Mouse (Mus musculus): ENCODE measurements around the gene Rps6kb2.
A peak's percentile ranks its signal among the peaks of the same experiment; 100 is the strongest.

Gene Rps6kb2

DNA sequence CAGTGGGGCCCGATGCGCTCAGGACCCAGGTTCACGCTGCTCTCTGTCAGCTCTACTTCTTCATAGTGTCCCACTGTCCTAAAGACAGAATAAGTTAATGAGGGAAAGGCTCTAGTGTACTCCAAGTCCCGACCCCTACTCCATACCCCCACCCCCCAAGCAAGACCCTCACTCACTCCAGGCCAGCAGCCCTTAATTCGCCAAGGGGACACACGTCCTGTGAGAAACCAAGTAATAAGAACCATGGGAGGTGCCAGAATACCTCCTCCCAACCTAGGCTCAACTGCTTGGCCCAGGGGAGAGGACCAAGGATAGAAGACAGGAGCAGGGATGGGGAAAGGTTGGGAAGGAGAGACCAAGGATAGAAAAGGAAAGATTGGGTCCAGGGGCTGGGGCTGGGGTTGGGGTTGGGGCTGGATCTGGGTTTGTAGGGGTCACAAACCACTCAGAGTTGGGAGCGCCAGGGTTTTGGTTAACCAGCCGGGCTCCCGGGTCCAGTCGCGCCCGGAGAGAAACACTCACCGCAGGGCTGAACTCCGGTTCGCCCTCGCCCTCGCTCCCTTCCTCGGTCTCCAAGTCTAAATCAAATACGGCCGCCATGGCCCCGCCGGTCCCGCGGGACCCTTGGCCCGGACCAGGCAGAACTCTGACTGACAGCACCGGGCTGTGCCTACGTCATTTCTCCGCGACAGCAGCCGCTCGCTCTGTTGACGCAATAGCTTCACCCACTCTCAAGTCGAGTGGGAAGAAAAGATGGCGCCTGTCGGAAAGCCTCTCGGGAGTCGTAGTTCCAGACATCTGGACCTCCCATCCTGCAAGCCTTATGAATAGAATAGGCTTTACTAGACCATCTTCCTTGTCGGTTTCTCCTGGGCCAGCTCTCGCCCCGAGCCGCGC is at the start of gene Rps6kb2:
Gene Rps6kb2 (minus strand): TSS at position 709 of the 897 bp plus-strand sequence.
- peak; percentile 99 for DNase-seq (ENCODE audit: low read depth, low spot score)

GRCm38 (mm10) chr19:4211891-4212588 is 48.9 kb upstream of the Rps6kb2 start:
- DNase-seq (ENCODE audit: low read depth, low spot score): peak; percentile 72

DNA sequence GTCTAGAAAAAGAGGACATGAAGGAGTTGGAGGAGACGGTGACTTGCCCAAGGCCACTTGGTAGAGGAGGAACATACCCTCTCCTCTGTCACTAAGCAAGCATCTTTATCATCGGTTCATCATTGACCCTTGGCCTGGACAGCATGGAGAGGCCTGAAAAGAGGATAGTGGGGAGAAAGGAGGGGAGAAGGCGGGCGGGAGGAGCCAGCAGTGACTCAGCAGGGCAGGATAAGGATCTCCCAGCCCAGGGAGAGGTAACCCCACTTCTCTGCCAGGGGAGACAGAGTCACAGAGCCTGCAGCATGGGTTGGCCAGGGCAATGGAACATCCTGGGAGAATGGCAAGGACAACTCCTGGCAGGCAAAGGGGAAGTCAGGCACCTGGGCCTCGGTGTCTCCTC is 45.4 kb upstream of the Rps6kb2 start:
- no peak for DNase-seq (ENCODE audit: low read depth, low spot score)

GRCm38 (mm10) chr19:4206971-4207370 is 43.8 kb upstream of the Rps6kb2 start:
- peak; percentile 92 for DNase-seq (ENCODE audit: low read depth, low spot score)

GRCm38 (mm10) chr19:4204889-4205288 is 41.7 kb upstream of the Rps6kb2 start:
- DNase-seq (ENCODE audit: low read depth, low spot score): no peak

DNA sequence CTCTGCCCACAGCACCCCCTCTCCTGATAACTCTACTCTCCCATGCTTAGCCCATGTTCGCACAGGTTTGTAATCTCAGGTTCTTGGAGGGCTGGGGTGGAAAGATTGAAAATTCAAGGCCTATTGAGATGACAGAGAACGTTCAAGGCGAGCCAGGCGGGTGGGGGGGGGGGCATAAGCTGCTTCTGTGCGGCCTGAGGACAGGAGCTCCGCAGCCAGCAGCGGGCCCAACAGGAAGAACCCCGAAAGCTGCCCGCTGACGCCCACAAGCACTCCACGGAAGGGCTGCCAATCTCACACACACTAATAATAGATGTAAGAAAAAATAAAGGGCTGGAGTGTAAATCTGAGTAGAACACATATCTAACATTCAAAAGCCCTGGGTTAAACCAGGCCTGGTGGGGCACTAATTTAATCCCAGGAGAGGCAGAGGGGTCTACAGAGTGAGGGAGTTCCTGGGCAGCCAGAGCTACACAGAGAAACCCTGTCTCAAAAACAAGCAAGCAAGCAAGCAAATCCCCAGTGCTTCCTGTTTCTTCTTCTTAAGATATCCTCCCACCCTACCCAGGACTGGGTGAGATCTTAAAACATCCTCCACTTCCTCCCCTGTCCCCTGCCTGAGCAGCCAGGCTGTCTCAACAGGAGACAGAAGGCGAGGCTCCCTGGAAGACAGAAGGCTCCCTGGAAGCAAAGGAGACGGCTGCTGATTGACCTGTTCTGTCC is 40.6 kb upstream of the Rps6kb2 start:
- no peak for DNase-seq (ENCODE audit: low read depth, low spot score)

DNA sequence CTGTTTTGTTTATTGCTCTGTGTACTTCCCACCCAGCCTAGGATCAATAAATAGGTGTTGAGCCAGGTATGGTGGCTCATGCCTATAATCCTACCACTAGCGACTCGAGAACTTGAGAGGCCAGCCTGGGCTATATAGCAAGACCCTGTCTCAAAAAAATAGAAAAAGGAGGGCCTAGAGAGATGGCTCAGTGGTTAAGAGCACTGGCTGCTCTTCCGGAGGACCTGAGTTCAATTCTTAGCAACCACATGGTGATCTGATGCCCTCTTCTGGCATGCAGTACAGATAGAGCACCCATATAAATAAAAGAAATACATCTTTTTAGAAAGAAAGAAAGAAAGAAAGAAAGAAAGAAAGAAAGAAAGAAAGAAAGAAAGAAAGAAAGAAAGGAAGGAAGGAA is 40.0 kb upstream of the Rps6kb2 start:
- peak; percentile 39 for DNase-seq (ENCODE audit: low read depth, low spot score)

DNA sequence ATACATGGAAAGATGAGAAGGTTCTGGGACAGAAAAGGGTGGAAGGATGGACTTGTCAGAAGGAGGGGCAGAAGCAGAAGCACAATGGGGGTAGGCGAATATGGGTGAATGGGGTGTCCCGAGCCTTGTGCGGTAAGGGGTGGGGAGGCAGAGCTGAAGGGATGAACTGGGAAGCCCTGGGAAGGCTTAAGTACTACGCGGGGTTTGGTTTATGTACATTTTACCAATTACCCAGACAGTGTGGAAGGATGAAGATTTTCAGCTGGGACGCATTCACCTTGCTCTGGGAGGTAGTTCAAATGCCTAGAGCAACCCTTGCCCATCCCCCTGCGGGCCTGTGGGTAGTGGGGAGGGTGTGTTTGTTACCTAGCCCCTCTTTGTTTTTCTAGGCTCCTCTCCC is 39.0 kb upstream of the Rps6kb2 start:
- no peak for DNase-seq (ENCODE audit: low read depth, low spot score)

DNA sequence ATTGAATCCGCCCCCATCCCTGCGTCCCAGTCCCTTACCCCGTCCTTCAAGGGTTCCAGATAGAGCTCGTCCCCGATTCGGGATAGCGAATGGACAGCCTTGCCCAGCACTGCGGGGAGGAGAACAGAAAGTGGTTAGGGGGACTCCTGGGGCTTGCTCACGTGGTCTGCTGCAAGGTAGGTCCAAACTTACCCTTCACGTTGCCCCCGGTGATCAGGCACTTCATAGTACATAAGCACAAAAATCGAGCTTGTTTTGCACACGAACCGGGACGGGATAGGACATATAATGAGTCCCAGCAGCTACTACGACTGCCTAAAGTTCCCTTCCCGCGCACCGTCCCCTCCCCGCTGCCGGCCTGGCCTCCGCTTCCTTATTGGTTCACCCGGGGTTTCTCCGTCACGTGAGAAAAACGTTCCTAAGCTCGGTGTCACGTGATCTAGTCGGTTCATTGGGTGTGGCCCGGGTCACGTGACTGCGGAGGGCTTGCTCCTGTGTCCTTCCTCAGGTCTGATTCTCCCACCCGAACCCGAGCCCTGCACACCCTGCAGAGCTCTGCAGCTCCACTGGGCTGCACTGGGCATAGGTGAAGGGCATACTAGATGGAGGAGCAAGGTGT is 38.2 kb upstream of the Rps6kb2 start, which contains the start of gene Rad9a:
Gene Rad9a (minus strand): TSS at position 372 of the 619 bp plus-strand sequence.
- peak; percentile 100 for DNase-seq (ENCODE audit: low read depth, low spot score)

- no peak for DNase-seq (ENCODE audit: low read depth, low spot score)
Measured at GRCm38 (mm10) chr19:4197180-4197579, 34.0 kb upstream of the Rps6kb2 start.

DNA sequence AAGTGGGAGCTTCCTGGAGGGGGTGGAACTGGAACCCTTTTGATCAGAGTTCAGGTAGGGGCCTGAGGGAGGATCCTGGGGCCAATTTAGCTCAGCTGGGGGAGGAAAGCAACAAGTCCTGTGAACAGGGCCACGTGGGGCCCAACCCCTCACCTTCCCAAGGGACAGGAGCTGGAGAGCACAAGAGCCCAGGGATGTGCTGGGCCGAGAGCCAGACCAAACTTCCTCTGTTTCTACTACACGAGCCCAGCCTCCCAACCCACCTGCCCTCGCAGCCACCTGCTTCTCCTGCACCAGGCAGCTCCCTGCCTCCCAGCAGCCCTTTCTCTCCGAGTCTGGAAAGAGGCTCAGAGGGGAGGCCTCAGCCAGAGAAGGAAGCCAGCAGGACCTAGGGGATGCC is 33.4 kb upstream of the Rps6kb2 start:
- DNase-seq (ENCODE audit: low read depth, low spot score): peak; percentile 69

DNA sequence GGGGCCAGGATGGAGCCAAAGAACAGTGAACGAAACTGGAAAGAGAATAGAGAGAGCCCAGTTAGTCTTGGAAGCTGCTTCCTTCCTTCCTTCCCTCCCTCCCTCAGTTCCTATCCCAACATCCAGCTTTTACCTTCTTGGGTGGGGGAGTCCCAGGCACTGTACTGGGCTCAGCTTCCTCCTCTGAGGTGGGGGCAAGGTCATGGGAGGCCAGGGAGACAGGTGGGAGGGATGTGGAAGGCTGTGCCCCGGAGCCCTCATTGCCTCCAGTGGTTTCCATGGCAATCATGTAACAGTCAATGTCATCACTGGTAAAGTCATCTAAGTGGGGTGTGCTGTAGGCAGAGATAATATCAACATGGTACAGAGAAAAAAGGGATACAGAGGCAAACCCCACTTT is 32.9 kb upstream of the Rps6kb2 start:
- DNase-seq (ENCODE audit: low read depth, low spot score): no peak

- no peak for DNase-seq (ENCODE audit: low read depth, low spot score)
Measured at GRCm38 (mm10) chr19:4194776-4195650, 31.9 kb upstream of the Rps6kb2 start.

GRCm38 (mm10) chr19:4194021-4194724 is 31.0 kb upstream of the Rps6kb2 start:
- peak; percentile 52 for DNase-seq (ENCODE audit: low read depth, low spot score)

DNA sequence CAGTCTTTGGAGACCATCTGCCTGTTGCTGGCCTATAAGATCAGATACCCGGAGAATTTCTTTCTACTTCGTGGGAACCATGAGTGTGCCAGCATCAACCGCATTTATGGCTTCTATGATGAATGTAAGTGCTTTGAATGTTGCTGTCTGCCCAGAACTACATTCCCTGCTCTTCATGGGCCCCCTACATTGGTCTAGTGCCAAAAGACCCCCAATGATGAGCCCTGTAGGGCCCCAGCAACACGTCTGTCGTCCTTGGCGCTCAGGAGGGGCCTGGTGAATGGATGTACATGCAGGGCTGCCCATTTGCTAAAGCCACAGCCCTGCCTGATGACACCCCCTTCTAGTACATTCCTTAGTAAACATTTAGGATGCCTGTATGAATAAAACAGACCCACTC is 30.0 kb upstream of the Rps6kb2 start:
- DNase-seq (ENCODE audit: low read depth, low spot score): no peak

DNA sequence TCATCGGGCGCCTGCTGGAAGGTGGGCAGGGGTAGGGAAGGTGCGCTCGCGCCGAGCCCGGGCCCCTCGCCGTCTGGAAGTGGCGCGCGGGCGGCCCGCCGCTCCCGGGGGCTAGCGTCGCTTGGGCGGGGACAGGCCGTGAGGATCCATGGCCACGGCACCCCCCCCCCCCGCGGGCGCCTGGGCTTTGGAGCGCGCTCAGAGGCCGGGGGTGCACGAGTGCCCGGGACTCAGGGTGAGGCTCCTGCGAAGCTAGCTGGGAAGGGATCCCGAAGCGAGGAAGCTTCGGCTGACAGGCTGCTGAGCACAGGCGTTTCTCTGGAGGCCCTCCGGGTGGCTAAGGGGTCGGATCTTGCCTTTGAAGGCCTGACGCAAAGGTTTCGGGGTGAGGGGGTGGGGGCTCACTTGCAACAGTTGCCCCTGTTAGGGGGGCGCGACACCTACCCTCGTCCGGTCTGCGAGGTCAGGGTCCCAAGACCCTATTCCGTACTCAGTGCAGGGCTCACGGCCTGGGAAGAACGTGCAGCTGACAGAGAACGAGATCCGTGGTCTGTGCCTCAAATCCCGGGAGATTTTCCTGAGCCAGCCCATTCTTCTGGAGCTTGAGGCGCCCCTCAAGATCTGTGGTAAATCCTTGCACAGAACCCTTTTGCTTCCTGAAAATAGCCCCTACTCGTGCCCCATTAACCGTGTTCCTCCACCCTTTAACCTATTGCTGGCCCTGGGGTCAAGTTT is 29.3 kb upstream of the Rps6kb2 start:
- peak; percentile 64 for DNase-seq (ENCODE audit: low read depth, low spot score)

DNA sequence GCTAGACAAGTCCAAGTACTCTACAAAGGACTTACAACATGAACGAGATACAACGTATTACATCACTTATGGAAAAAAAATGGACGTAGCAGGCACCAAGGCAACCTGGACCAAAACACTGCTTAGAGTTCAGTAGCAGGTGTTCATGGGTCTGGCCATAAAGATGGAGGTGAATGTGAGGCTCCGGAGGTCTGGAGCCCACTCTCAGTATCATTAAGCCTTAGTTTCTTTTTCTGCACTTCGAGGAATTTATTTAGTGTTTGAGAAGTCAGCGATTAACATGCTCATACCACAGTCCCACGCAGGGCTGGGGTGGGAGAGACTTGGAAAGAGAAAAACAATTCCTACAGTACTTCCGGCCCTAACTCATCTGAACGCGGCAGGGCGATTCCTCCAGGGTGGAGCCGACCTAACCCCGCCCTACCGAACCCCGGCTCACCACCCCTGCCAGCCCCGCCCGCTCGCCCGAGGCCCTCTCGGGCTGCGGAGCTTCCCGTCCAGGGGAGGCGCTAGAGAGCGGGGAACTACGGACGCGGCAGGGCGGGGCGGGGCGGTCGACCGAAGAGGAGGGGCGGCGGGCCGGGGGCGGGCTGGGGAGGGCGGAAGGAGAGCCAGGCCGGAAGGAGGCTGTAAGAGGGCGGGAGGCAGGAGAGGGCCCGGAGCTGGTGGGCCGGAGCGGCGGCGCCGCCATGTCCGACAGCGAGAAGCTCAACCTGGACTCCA is 28.5 kb upstream of the Rps6kb2 start, which contains the start of gene Ppp1ca:
Gene Ppp1ca (plus strand): TSS at position 538 of the 723 bp plus-strand sequence.
- DNase-seq (ENCODE audit: low read depth, low spot score): peak; percentile 94

DNA sequence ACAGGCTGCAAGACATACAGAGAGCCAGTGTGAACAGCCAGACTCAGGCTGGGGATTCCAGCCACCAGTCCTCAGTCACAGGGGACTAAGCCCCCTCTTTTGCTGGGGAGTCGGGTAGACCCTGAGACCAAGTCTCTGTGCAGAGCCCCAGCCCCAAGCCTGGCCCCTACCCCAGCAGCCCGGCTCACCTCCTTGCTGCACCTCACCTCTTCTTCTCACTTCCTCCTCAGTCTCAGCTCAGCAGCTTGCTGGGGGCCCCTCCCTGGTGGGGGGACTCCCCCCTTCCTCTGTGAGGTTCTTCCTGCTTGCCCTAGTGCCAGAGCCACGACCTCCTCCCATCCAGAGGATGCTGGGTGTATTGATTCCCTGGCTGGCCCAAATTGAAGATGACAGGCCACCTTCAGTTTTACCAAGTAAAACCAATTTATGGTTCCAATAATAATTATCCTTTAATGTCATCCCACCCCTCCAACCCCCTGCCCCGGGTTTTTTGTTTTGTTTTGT is 27.7 kb upstream of the Rps6kb2 start, which contains the start of gene Tbc1d10c:
Gene Tbc1d10c (minus strand): TSS at position 454 of the 504 bp plus-strand sequence.
- no peak for DNase-seq (ENCODE audit: low read depth, low spot score)
